Mouse (Mus musculus) heart, adult 11 months (tissue): Measurements from ENCODE around the gene Arhgef2.
"Not testable (repeated sequence)": the region's sequence is repeated elsewhere in the genome, so short reads cannot be mapped to it uniquely, and the experiment has no call there.

Experiments
- DNase-seq: peaks from one replicate; pipeline ENCODE4 v3.0.0; 2022

Gene Arhgef2

DNA sequence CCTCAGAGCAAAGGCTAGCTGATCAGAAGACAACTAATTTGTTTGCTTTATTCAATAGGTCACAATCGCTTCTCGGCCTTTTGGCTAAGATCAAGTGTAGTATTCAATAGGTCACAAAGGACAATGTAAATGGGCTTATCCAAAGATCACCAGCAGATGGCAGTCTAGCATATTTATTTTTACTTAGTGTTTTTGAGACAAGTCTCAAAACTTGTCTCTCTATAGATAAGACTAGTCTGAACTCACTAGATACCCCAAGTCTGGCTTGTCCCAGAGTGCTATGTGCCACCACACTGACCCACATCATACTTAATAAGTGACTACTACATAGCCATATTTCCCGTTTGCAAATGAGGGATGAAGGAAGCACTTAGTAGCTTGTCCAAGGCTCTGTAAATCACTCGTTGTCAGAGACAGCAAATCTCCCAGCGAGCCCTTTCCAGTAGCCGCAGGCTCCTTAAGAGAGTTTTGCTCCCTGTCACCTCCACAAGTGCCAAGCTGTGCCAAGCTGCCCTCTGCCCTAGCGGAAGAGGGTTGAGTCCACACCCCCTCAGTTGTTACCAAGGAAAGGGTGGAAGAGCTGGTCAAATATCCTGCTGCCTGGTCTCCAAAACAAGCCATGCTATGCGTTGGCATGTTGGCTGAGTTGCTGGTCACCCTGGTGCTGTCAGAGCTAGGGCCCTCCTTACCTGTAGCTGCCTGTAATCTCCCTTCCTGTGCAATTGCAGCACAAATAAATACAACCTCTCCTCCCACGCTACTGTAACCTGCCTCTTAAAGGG, 13.6 kb upstream of the Arhgef2 start:
- peak; percentile 91 for DNase-seq

GRCm38 (mm10) chr3:88592942-88593576, 12.7 kb upstream of the Arhgef2 start:
- peak; percentile 93 for DNase-seq

DNA sequence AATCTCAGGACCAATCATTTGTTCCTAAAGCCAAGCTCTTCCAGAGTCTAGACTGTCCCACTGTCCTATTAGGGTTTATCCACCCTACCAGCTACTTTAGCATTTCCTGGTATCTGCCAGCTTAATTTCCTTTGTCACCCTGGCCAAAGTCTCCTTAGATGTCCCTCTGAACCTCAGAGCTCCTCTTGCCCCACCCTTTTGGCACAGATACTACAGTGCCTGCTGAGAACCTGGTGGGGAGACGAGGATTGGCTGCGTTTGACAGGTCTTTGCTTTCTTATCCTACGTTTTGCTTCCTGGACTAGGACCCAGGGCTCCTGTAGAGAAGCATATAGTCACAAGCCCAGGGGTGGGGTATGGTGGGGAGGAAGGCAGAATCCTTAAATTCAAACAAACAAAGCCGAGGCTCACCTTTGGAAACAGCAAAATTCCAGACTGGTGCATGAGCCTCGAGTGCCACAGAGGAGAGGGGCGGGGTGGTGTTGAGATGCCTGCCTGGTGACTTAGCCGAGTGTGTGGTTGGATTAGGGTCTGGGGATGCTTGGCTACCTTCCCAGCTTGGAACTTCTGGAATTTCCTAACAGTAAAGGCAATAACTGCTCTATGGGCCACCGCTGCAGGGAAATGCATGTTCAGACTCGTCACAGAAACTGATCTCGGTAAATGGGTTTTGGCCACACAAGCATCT, 11.7 kb upstream of the Arhgef2 start:
- DNase-seq, result no peak

- not testable (repeated sequence) for DNase-seq
These were observed 9.2 kb upstream of the Arhgef2 start for GRCm38 (mm10) chr3:88596547-88596946.

GRCm38 (mm10) chr3:88602466-88602865, 3.3 kb upstream of the Arhgef2 start:
- peak; percentile 64 for DNase-seq

DNA sequence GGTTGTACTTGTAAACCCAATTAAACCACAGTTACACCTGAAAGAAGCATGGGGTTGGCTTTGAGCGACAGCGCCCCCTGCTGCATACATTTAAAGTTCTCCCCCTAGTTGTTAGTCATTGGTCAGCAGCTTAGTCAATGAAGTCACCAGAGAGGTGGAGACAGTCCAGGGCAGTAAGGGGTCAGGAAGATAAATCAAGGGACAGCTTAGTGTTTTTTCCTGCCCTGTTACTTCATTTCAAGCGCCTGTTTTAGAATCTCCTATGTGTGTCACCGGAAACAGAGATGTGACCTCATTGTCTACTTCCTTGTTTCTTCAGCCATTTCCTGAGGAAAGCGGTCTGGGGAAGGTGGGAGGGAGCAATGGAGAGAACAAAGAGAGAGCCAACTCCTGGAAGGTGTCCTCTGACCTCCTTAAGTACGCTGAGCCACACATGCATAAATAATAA, 2.0 kb upstream of the Arhgef2 start:
- peak; percentile 97 for DNase-seq

DNA sequence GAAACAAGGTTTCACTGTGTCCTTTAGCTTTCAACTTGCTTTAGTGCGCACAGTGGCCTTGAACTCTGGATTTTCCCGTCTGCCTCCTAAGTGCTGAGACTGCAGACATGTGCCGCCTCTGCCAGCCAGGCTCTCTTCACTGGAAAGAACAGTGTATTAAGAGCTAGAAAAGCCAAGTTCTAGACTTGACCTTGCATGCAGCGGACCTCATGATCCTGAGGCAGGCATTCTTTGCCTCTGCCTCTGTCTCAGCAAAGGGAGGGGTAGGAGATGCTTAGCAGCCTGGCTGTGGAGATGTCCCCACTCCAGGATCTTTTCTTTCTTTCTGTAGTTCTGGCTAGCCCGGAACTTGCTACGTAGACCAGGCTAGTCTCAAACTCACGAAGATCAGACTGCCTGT, 903 bp upstream of the Arhgef2 start:
- peak; percentile 84 for DNase-seq

DNA sequence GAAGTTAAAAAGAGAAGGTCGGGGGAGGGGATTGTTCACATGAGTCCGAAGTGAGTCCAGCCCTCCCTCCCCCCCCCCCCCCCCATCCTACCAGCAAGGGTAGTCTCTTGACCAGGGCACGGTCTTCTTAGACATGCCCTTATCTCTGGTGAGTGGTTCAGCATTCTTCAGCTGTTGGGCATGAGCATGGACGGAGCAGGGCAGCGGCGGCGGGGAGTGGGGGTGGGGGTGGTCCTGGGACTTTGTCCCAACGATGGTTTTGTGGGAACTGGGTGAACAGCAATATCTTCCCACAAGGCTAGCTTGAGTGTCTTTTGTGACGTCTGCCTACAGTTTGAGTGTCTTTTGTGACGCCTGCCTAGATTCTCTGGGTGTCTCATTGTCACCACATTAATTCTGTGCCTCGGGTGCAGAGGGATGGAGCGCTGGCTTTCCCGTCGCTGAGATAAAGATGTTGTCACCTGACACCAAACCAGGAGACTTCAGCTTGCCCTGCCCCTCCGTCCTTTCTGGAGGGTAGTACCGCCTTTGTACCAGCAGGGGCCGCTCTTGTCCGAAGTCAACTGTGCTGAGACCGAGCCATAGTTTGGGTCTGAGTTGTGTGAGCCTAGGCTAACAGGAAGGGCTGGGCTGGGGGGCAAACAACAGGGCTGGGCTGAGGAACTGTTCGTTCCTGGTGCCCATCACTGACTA, 1.4 kb downstream of the Arhgef2 start:
- peak; percentile 99 for DNase-seq

DNA sequence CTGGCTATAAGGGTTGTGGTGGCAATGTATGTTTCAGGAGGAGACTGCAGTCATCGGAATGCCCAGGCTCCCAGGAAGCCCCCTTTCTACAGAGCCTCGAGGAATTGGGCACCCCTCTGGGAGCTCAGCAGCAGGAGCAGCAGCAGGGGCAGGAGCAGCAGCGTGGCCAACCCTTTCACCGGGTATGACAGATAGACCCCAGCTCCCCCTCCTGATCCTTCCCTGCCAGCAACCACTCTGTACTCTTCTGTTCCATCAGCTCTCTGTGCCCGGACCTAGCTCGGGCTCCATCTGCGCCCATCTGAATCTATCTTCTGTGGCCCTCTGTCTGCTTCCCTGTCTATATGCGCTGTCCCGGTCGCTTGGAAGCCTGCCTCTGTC, 2.0 kb downstream of the Arhgef2 start:
- no peak for DNase-seq

GRCm38 (mm10) chr3:88609066-88609465, 3.3 kb downstream of the Arhgef2 start:
- peak; percentile 84 for DNase-seq

- peak; percentile 91 for DNase-seq
These were observed 8.7 kb downstream of the Arhgef2 start for GRCm38 (mm10) chr3:88614418-88614817.

- DNase-seq, result peak; percentile 91
These were observed 9.4 kb downstream of the Arhgef2 start for GRCm38 (mm10) chr3:88615117-88615516.

DNA sequence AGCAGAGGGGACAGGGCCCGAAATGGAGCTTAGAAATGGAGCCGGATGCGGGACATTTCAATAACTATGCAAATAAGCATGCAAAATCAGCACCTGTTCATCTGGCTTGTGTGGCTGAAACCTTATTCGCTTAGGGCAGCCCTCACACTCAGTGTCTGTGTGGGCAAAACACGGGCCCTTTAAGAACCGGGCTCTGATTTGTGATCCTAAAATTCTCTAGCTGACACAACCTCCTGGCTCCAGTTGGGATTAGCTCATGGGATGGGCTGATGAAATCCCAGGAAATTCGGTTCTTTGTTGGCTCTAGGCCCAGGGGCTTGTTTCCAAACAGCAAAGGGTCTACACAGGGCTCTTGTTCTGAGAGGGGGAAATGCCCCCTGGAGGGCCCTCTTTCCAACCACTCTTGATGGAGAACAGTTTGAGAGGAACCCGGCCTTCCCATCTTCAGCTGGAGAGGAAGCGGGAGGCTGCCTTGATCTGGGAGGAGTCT, 10.2 kb downstream of the Arhgef2 start:
- peak; percentile 98 for DNase-seq

DNA sequence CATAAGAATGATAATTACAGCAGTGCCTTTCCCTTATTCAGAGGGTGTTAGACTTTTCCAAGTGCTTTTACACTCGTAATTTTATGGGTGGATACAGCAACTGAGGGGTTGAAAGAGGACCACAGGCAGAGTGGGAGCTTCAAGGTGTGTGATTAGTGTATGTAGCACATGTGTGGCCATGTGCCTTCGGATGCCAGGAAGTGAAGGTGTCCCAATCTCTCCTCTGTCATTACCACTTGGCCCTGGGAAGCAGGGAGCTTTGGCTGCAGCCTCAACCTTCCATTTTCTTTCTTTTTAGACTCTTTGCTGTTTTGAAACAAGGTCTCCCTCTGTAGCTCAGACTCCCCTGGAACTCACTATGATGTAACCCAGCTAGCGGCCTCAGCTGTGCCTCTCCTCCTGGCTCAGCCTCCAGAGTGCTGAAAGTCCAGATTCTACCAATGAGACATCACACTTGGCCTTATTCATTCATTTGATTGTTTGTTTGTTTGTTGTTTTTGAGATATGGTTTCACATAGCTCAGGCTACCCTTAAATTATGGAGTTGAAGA, 11.3 kb downstream of the Arhgef2 start:
- peak; percentile 92 for DNase-seq

DNA sequence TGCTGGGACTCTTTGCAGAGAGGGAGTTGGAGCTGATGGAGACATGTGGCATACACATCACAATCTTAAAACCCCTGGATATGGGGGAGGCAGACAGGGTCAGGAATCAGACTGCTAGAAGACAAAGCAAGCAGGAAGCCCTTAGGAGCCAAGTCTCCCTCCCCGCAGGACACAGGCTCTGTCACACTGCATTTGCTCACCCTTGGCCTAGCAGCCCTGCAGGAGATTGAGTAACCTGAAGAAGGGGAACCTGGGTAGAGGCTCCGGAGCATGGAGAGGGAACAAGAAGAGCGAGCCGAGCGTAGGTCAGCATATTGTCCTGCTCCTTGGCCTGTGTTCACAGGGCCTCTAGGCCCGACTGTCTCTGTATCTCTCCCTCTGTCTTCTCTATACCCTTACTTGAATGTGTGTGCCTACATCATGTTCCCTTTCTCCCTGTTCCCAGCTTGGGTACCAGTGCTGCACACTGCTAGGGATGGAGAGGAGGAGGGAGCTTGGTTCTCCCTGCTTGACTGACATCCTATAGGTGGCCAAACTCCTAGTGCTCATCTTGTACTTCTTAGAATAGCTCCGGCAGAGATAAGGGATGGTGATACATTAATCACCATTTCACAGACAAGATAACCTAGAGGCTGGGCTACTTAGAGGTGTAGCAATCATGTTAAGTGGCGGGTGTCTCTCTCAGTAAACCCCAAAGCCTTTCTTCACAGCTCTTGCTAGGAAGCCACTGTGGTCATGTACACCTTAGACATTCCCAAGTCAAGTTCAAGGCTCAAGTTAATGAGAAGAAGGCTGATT, 12.5 kb downstream of the Arhgef2 start:
- DNase-seq, result peak; percentile 97

GRCm38 (mm10) chr3:88619113-88620097, 13.6 kb downstream of the Arhgef2 start:
- peak; percentile 96 for DNase-seq

GRCm38 (mm10) chr3:88620146-88620991, 14.6 kb downstream of the Arhgef2 start:
- peak; percentile 91 for DNase-seq

DNA sequence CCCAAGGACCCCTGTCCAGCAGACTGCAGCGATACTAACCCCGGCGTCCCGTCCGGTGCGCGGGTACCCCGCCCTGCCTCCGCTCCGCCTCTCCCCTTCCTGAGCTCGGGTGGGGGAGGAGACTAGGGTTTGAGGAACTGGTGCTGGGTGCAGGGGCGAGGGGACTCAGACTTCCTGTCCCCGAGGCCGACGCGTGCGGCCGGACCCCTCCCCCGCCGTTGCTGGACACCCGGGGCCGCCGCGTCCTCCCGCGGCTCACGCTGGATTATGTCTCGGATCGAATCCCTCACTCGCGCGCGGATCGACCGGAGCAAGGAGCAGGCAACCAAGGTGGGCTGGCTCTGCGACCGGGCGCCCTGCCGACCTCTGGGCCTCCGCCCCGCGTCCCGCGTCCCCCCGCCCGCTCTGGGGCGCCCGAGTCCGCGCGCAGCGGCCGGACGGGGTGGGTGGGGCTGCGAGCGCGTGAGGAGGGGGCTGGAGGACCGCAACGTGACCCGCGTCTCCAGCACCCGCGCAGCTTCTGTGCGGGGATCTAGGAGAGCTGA, 15.3 kb downstream of the Arhgef2 start:
- peak; percentile 99 for DNase-seq

DNA sequence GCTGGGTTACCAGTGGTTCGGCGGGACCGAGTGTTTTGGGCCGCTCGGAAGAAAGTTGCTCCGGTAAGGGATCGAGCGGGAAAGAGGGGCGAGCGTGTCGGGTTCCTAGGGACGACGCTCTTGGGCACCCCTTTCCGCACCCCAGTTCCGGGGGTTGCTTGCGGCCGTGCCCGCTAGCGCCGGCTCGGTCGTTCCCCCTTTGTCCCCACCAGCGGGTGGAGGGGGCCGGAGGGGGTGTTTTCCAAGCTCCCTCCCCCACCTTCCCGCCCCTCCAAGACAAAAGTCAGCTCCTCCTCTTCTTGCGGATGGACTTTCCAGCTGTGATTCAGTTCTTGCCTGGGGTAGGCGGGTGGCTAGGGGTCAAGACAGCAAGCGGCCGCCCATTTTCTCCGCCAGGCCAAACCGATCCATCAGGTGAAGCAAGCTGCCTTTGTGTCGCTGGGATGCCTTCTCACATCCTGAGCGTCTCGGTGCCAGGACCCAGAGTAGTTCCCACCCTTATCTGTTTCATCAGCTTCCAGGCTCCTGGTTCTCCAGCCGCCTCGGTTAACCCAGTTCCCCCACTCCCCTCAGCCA, 15.9 kb downstream of the Arhgef2 start:
- DNase-seq, result peak; percentile 99
